Mouse (Mus musculus): ENCODE measurements around the gene Grin1.

DNA sequence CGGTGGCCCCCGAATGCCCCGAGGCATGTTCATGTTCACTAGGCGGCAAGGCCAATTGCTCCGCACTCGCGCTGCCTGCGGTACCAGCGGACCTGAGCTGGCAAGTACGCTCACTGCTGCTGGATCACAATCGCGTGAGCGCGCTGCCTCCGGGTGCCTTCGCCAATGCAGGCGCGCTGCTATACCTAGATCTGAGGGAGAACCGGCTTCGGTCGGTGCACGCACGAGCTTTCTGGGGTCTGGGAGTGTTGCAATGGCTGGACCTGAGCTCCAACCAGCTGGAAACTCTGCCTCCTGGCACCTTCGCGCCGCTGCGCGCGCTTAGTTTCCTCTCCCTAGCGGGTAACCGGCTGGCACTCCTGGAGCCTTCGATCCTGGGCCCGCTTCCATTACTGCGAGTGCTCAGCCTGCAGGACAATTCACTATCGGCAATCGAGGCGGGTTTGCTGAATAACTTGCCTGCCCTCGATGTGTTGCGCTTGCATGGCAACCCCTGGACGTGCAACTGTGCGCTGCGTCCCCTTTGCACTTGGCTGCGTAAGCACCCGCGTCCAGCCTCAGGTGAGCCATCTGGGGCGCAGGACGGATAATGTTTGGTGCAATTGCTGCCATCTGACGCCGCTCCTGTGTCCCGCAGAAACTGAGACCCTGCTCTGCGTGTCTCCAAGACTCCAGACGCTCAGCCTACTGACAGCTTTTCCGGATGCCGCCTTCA, 28.7 kb downstream of the Grin1 start:
- TF ChIP-seq CTCF (IDR thresholded peaks at IDR 0.05; ENCODE audit: low read depth) (no peak), EP300 (IDR thresholded peaks at IDR 0.05; ENCODE audit: low read depth) (no peak)

Data from liver, embryonic 14.5 days (tissue).